Mouse (Mus musculus): ENCODE data around the gene Ints3.

Ints3 gene

GRCm38 (mm10) chr3:90433381-90434020 is at the start of gene Ints3:
Gene Ints3 (minus strand): TSS chr3:90433622.
- DNase-seq (ENCODE audit: low spot score in 2 of 2): peak; percentile 100

- peak; percentile 96 to 97 for DNase-seq (ENCODE audit: low spot score in 2 of 2)
Measured at GRCm38 (mm10) chr3:90475831-90476611, 42.6 kb upstream of the Ints3 start, which contains the start of gene Ilf2. Gene Ilf2 (plus strand): TSS chr3:90476126.

- DNase-seq (ENCODE audit: low spot score in 2 of 2): no peak
Measured at GRCm38 (mm10) chr3:90475151-90475830, 41.9 kb upstream of the Ints3 start.

GRCm38 (mm10) chr3:90472213-90472612 is 38.8 kb upstream of the Ints3 start:
- no peak for DNase-seq (ENCODE audit: low spot score in 2 of 2)

GRCm38 (mm10) chr3:90467618-90468300 is 34.3 kb upstream of the Ints3 start:
- DNase-seq (ENCODE audit: low spot score in 2 of 2): no peak

GRCm38 (mm10) chr3:90466311-90466766 is 32.9 kb upstream of the Ints3 start:
- DNase-seq (ENCODE audit: low spot score in 2 of 2): peak; percentile 53 to 73

- DNase-seq (ENCODE audit: low spot score in 2 of 2): no peak
Measured at GRCm38 (mm10) chr3:90465686-90466310, 32.4 kb upstream of the Ints3 start, which contains the start of gene Npr1. Gene Npr1 (minus strand): TSS chr3:90465866.

- no peak for DNase-seq (ENCODE audit: low spot score in 2 of 2)
Measured at GRCm38 (mm10) chr3:90465081-90465685, 31.8 kb upstream of the Ints3 start.

- DNase-seq (ENCODE audit: low spot score in 2 of 2): no peak
Measured at GRCm38 (mm10) chr3:90464552-90465080, 31.2 kb upstream of the Ints3 start.

- no peak for DNase-seq (ENCODE audit: low spot score in 2 of 2)
Measured at GRCm38 (mm10) chr3:90462579-90462978, 29.2 kb upstream of the Ints3 start.

- no peak for DNase-seq (ENCODE audit: low spot score in 2 of 2)
Measured at GRCm38 (mm10) chr3:90461935-90462334, 28.5 kb upstream of the Ints3 start.

- no peak for DNase-seq (ENCODE audit: low spot score in 2 of 2)
Measured at GRCm38 (mm10) chr3:90460315-90460714, 26.9 kb upstream of the Ints3 start.

GRCm38 (mm10) chr3:90459727-90460126 is 26.3 kb upstream of the Ints3 start:
- no peak for DNase-seq (ENCODE audit: low spot score in 2 of 2)

GRCm38 (mm10) chr3:90454931-90455330 is 21.5 kb upstream of the Ints3 start:
- DNase-seq (ENCODE audit: low spot score in 2 of 2): no peak

- DNase-seq (ENCODE audit: low spot score in 2 of 2): peak; percentile 51 to 70
Measured at GRCm38 (mm10) chr3:90451396-90452095, 18.1 kb upstream of the Ints3 start.

- no peak for DNase-seq (ENCODE audit: low spot score in 2 of 2)
Measured at GRCm38 (mm10) chr3:90450874-90451273, 17.5 kb upstream of the Ints3 start.

GRCm38 (mm10) chr3:90448626-90449025 is 15.2 kb upstream of the Ints3 start:
- DNase-seq (ENCODE audit: low spot score in 2 of 2): no peak

- peak in 1 of 2 experiments; percentile 29 for DNase-seq (ENCODE audit: low spot score in 2 of 2)
Measured at GRCm38 (mm10) chr3:90447123-90447494, 13.7 kb upstream of the Ints3 start.

GRCm38 (mm10) chr3:90446389-90447122 is 13.1 kb upstream of the Ints3 start:
- DNase-seq (ENCODE audit: low spot score in 2 of 2): peak; percentile 33 to 54

All from right cerebral cortex, adult 2 months (tissue).